Mouse (Mus musculus): ENCODE results near the gene Mettl13. TPM values are rescaled to one million over a fixed set of nuclear protein-coding genes. Genes with fewer than 3 reads are reported as not detected.

The Mettl13 gene
- polyA plus RNA-seq, 2 experiments = 4.2 to 4.9 TPM

DNA sequence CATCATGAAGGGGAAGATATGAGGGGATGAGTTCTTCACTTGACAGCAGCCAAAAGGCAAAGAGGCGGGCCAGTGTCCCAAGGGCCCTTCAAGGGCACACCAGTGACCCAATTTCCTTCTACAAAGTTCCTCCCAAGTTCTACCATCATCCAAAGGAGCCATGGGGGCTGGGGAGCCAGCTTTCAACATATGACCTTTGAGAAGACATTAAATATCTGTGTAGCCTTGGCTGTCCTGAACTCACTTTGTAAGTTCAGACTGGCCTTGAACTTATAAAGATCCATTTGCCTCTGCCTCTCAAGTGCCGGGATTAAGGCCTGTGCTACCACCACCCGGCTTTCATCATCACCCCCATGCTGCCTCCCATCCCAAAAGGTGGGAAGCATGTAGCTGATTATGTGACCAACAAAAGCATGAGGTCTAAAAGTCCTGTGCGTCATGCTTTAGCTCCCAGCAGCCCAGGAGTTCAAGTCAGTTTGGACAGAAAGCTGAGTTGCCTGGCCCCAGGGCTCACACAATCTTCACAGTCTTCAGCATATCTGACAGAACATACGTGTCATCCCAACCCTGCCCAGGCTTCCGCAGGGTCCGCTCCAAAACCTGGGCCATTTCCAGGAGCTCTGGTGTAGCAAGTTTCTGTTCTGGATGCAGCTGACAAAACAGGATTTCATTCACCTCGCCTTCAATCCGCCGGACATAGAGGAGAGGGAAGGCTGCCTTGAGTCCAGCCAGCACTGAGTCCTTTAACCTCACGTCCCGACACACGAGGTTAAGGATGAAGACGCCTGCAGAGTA lies 14.4 kb downstream of the Mettl13 start:
- H3K27me3 ChIP-seq (ENCODE audit: control insufficient read depth, insufficient read depth, low read length) = no peaks in the 10 kb centered on the region
- WGBS (ENCODE audit: insufficient replicate concordance) = 75% methylated on average over 14 of the region's 14 CpGs

DNA sequence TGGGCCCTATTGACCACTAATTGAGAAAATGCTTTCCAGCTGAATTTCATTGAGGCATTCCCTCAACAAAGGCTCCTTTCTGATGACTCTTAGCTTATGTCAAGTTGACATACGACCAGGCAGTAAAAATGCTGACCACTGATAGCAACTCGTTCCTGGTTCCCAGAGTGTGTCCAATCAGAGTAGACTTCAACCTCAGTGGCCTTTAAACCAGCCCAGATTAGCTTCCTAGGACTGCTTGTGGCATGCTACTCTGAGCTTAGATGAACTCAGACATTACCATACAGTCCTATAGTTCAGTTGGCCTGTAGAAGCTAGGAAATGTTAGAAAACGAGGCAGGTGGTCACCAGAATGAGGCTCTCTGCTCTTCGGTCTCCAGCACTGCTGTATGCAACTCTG lies 16.0 kb downstream of the Mettl13 start:
- H3K4me1 ChIP-seq (replicated peaks; ENCODE audit: control insufficient read depth in 2 of 2, insufficient read depth in 2 of 2, low read length in 1 of 2) = no peaks in the 10 kb centered on the region
- H3K36me3 ChIP-seq (replicated peaks; ENCODE audit: control insufficient read depth, insufficient read depth, low read depth) = peaks cover 21% of the 10 kb centered on the region
- DNase-seq (ENCODE audit: low read depth in 3 of 3, low spot score in 3 of 3) = no peak
- 56% methylated on average over 4 of the region's 4 CpGs for WGBS (ENCODE audit: insufficient replicate concordance)
- TF ChIP-seq EP300 (IDR thresholded peaks at IDR 0.05; ENCODE audit: low read depth) (no peak), CTCF (IDR thresholded peaks at IDR 0.05; ENCODE audit: low read depth) (no peak)
- no peak overlapping the region for H3K4me3 ChIP-seq (ENCODE audit: insufficient read depth in 1 of 2, low read depth in 2 of 2, low read length in 2 of 2)
- H3K4me2 ChIP-seq (ENCODE audit: low read depth) = no peak overlapping the region
- H3K9ac ChIP-seq (replicated peaks) = no peak overlapping the region
- ATAC-seq (ENCODE audit: insufficient read depth) = no peak
- H3K27ac ChIP-seq = no peak overlapping the region
- H3K9me3 ChIP-seq (ENCODE audit: control insufficient read depth, low read length) = no peaks in the 10 kb centered on the region
- no peaks in the 10 kb centered on the region for H3K27me3 ChIP-seq (ENCODE audit: control insufficient read depth, insufficient read depth, low read length)

More for the DNA sequence above, 14.4 kb downstream of the Mettl13 start:
- Histone ChIP-seq H3K4me3 (ENCODE audit: insufficient read depth in 1 of 2, low read depth in 2 of 2, low read length in 2 of 2) (no peak overlapping the region), H3K27ac (no peak overlapping the region), H3K4me1 (replicated peaks; ENCODE audit: control insufficient read depth in 2 of 2, insufficient read depth in 2 of 2, low read length in 1 of 2) (no peaks in the 10 kb centered on the region), H3K4me2 (ENCODE audit: low read depth) (no peak overlapping the region), H3K36me3 (replicated peaks; ENCODE audit: control insufficient read depth, insufficient read depth, low read depth) (peaks cover 28% of the 10 kb centered on the region), H3K9ac (replicated peaks) (no peak overlapping the region), H3K9me3 (ENCODE audit: control insufficient read depth, low read length) (no peaks in the 10 kb centered on the region)
- DNase-seq (ENCODE audit: low read depth in 3 of 3, low spot score in 3 of 3) = no peak
- TF ChIP-seq CTCF (IDR thresholded peaks at IDR 0.05; ENCODE audit: low read depth) (no peak), EP300 (IDR thresholded peaks at IDR 0.05; ENCODE audit: low read depth) (no peak)
- no peak for ATAC-seq (ENCODE audit: insufficient read depth)

DNA sequence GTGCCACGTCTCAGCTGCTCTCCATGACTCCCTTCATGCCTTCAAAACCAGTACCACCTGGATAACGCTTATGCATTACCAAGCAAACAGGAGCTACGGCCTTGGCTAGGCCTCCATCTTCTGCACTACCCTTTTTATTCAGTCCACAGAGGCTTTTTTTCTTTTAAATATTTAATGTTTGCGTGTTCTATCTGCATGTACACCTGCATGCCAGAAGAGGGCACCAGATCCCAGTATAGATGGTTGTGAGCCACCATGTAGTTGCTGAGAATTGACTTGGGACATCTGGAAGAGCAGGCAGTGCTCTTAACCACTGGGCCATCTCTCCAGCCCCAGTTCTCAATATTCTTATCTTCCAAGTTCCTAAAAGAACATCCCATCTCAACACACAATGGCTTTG lies 16.8 kb downstream of the Mettl13 start:
- no peaks in the 10 kb centered on the region for H3K9me3 ChIP-seq (ENCODE audit: control insufficient read depth, low read length)
- peak; percentile 61 for TF ChIP-seq CTCF (IDR thresholded peaks at IDR 0.05; ENCODE audit: low read depth)
- no peak for TF ChIP-seq EP300 (IDR thresholded peaks at IDR 0.05; ENCODE audit: low read depth)
- no peak for DNase-seq (ENCODE audit: low read depth in 3 of 3, low spot score in 3 of 3)
- no peaks in the 10 kb centered on the region for H3K27me3 ChIP-seq (ENCODE audit: control insufficient read depth, insufficient read depth, low read length)
- peaks cover 17% of the 10 kb centered on the region for H3K36me3 ChIP-seq (replicated peaks; ENCODE audit: control insufficient read depth, insufficient read depth, low read depth)
- H3K4me1 ChIP-seq (replicated peaks; ENCODE audit: control insufficient read depth in 2 of 2, insufficient read depth in 2 of 2, low read length in 1 of 2) = no peaks in the 10 kb centered on the region
- H3K4me2 ChIP-seq (ENCODE audit: low read depth) = no peak overlapping the region
- no peak for ATAC-seq (ENCODE audit: insufficient read depth)
- H3K27ac ChIP-seq = no peak overlapping the region
- no peak overlapping the region for H3K9ac ChIP-seq (replicated peaks)
- H3K4me3 ChIP-seq (ENCODE audit: insufficient read depth in 1 of 2, low read depth in 2 of 2, low read length in 2 of 2) = no peak overlapping the region
- WGBS (ENCODE audit: insufficient replicate concordance) = 58% methylated on average over 4 of the region's 4 CpGs

DNA sequence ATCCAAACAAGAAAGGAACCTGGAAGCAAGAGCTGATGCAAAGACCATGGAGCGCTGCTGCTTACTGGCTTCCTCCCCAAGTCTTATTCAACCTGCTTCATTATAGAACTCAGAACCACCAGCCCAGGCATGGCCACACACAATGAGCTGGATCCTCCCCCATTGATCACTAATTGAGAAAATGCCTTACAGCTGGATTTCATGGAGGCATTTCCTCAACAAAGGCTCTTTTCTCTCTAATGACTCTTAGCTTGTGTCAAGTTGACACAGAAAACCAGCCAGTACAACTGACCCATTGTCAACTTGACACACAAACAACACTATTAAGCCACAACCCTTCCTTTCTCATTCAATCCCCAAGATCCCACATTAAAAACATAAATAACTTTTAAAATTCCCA lies 17.7 kb downstream of the Mettl13 start:
- TF ChIP-seq CTCF (IDR thresholded peaks at IDR 0.05; ENCODE audit: low read depth) (no peak), EP300 (IDR thresholded peaks at IDR 0.05; ENCODE audit: low read depth) (no peak)
- H3K9ac ChIP-seq (replicated peaks) = no peak overlapping the region

DNA sequence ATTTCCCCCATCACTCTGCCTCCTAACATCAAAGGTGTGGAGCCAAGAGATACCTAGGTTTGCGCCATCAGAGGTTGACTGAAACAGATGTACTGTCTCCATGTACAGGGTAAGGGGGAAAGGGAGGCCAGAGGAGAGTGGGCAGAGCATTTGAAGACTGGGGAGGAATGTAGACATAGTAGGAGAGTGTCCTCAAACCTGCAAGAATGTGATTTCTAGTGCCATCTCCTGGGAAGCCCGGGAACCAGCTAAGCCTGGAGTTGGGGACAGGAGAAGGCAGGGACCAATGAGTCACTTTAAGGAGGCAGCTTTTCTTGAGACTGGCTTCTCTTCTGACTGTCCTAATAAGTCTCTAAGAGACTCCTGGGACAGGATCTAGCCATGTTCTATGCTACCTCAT lies 18.7 kb downstream of the Mettl13 start:
- no peak overlapping the region for H3K4me3 ChIP-seq (ENCODE audit: insufficient read depth in 1 of 2, low read depth in 2 of 2, low read length in 2 of 2)
- ATAC-seq (ENCODE audit: insufficient read depth) (no peak), DNase-seq (ENCODE audit: low read depth in 3 of 3, low spot score in 3 of 3) (no peak)
- H3K9ac ChIP-seq (replicated peaks) = no peak overlapping the region
- H3K4me2 ChIP-seq (ENCODE audit: low read depth) = no peak overlapping the region
- no peaks in the 10 kb centered on the region for H3K9me3 ChIP-seq (ENCODE audit: control insufficient read depth, low read length)
- H3K36me3 ChIP-seq (replicated peaks; ENCODE audit: control insufficient read depth, insufficient read depth, low read depth) = peaks cover 5% of the 10 kb centered on the region
- H3K27me3 ChIP-seq (ENCODE audit: control insufficient read depth, insufficient read depth, low read length) = no peaks in the 10 kb centered on the region
- H3K4me1 ChIP-seq (replicated peaks; ENCODE audit: control insufficient read depth in 2 of 2, insufficient read depth in 2 of 2, low read length in 1 of 2) = no peaks in the 10 kb centered on the region
- H3K27ac ChIP-seq = no peak overlapping the region
- WGBS (ENCODE audit: insufficient replicate concordance) = 57% methylated on average over 2 of the region's 2 CpGs
- no peak for TF ChIP-seq EP300 (IDR thresholded peaks at IDR 0.05; ENCODE audit: low read depth)
- no peak for TF ChIP-seq CTCF (IDR thresholded peaks at IDR 0.05; ENCODE audit: low read depth)

More for the DNA sequence above, 17.7 kb downstream of the Mettl13 start:
- H3K4me1 ChIP-seq (replicated peaks; ENCODE audit: control insufficient read depth in 2 of 2, insufficient read depth in 2 of 2, low read length in 1 of 2) = no peaks in the 10 kb centered on the region
- 74% methylated on average over 1 of the region's 1 CpGs for WGBS (ENCODE audit: insufficient replicate concordance)
- peaks cover 7% of the 10 kb centered on the region for H3K36me3 ChIP-seq (replicated peaks; ENCODE audit: control insufficient read depth, insufficient read depth, low read depth)
- ATAC-seq (ENCODE audit: insufficient read depth) = no peak
- no peak overlapping the region for H3K4me3 ChIP-seq (ENCODE audit: insufficient read depth in 1 of 2, low read depth in 2 of 2, low read length in 2 of 2)
- no peak overlapping the region for H3K27ac ChIP-seq
- no peaks in the 10 kb centered on the region for H3K9me3 ChIP-seq (ENCODE audit: control insufficient read depth, low read length)
- H3K4me2 ChIP-seq (ENCODE audit: low read depth) = no peak overlapping the region
- no peak for DNase-seq (ENCODE audit: low read depth in 3 of 3, low spot score in 3 of 3)
- no peaks in the 10 kb centered on the region for H3K27me3 ChIP-seq (ENCODE audit: control insufficient read depth, insufficient read depth, low read length)
